Mouse (Mus musculus) thymus, postnatal 0 days (tissue): ENCODE data around the gene Lrrc41. TPM values are rescaled to one million over a fixed set of nuclear protein-coding genes. Genes with fewer than 3 reads are reported as not detected.

Experiments
- DNase-seq: peaks from one replicate; pipeline ENCODE4 v3.0.0-alpha.2; 2015; ENCODE audit warnings: low spot score
- polyA plus RNA-seq: library from polyadenylated mRNA; unstranded; fragments of >200 nt; fragmentation: Nextera tagmentation; extraction: Ambion mirVana; gene quantifications from 2 replicates; pipeline ENCODE4 v1.2.1, GENCODE M21; 2015

Lrrc41 gene
- 41.6 and 42.1 TPM in 2 replicates for polyA plus RNA-seq

- DNase-seq: peak; percentile 96
These were observed at the start of gene Lrrc41, which contains the start of gene Uqcrh for GRCm38 (mm10) chr4:116074861-116075620. Gene Lrrc41, plus strand, starts transcription at chr4:116075269. Gene Uqcrh, minus strand, starts transcription at chr4:116075071.

- no peak for DNase-seq
These were observed 42.2 kb upstream of the Lrrc41 start for GRCm38 (mm10) chr4:116032906-116033305.

GRCm38 (mm10) chr4:116033374-116033773 lies 41.7 kb upstream of the Lrrc41 start:
- DNase-seq: no peak

- DNase-seq: no peak
These were observed 34.6 kb upstream of the Lrrc41 start for GRCm38 (mm10) chr4:116040466-116040865.

DNA sequence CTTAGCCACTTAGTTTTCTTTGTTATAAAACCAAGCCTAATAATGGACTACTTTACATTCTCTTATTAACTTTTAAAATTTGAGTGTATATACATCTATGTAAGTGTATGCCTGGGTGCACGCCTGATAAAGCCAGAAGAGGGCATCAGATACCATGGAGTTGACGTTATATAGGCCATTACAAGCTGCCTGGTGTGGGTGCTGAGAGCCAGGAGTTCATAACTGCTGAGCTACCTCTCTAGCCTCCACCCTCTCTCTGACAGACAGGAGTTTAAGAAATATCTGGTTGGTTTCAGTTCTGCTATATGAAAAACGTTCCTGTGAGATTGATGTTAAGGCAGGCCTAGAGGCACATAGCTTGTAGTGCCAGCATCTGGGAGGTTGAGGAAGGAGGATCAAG lies 32.9 kb upstream of the Lrrc41 start:
- DNase-seq: peak; percentile 12

GRCm38 (mm10) chr4:116046604-116047003 lies 28.5 kb upstream of the Lrrc41 start:
- no peak for DNase-seq

DNA sequence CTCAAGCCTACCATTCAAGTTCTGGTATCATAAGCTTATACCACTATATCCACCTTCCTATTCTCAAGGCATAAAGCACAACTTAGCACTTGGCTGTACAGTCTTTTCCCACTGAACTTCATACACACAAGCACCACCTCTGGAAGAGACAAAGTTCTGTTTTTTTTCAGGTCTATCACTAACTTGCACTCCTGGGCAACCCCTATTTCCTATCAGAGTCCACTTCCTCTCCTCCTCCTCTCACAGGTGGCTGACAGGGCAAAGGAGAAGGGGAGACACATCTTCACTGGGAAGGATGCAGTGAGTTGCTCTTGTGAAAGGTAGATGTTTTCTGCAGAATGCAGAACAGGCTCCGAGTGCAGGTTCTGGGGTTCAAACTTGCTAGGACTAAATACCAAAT lies 27.4 kb upstream of the Lrrc41 start:
- no peak for DNase-seq

- DNase-seq: no peak
These were observed 26.7 kb upstream of the Lrrc41 start for GRCm38 (mm10) chr4:116048130-116048920.

DNA sequence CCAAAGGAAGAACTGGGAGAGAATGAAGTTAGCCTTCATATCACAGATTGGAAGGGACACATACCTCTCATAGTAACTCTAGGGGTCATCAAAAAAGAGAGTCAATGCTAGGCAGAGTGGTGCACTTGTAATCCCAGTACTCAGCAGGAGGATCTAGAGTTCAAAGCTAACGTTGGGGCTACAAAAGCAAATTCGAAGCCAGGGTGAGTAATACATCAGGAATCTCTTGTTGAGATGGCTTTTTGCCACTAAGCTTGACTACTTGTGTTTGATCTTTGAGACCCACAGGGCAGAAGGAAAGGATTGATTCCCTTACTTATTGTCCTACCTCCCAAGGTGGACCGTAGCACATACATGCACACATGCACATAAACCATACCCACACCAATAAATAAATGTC lies 25.9 kb upstream of the Lrrc41 start:
- DNase-seq: no peak

DNA sequence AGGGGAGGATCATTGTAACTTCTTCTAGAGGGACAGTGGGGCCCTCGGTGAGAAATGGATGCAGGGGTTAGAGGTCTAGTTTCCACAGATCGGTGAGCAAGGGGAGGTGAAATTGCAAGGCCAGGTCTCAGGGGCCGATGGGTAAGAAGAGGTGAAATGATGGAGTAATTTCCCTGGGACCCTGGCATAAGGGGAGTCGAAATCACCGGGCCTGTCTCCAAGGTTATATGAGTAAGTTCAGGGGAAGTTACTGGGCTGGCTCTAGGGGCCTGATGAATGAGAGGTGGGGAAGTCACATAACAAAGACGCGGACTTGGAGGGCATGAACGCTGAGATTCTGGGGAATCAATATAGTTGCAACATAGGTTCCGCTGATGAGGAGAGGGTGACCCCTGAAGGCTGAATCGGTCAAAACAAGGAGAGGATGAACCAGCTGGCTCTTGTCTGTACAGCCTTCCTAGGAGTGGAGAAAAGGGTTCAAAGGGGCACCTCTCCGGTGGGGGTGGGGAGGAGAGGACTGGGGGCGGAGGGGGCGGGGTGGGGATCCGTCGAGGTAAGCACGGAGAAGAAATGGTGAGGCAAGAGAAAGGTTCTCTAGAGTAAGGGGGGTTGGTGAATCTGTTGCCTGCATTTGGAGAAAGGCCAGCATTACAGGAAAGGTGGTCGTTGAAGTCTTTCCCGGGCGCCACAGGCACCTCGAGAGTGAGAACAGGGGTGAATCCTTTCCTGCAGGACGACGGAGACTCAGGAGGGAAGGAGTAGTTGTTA lies 22.4 kb upstream of the Lrrc41 start:
- peak; percentile 54 for DNase-seq

DNA sequence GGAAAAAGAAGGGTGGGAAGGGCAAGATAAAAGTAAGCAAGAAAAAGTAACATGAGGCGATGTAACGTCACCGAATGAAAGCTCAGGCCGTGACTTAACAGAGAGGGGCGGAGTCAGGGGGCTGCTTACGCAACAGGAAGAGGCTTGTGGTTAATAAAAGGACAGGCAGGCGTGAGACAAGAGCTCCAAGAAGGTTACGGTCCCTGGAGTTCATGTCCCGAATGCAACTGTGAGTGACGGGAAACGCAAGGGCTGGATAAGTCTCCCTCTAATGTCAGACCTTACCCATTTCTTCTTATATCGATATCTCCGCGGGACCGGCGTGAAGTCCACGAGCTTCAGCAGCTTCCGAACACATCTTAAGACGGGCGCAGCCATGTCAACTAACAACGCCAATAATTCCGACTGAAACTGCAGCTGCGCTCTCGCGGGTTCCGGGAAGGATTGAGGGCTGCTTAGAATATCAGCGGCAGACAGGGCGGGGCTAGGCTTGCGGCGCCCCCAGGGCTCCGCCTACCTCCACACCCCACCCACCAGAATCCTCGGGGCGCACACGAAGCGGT lies 21.6 kb upstream of the Lrrc41 start, which contains the start of gene Nsun4:
Gene Nsun4, minus strand, starts transcription at position 478 of the 563 bp plus-strand sequence.
- peak; percentile 95 for DNase-seq

DNA sequence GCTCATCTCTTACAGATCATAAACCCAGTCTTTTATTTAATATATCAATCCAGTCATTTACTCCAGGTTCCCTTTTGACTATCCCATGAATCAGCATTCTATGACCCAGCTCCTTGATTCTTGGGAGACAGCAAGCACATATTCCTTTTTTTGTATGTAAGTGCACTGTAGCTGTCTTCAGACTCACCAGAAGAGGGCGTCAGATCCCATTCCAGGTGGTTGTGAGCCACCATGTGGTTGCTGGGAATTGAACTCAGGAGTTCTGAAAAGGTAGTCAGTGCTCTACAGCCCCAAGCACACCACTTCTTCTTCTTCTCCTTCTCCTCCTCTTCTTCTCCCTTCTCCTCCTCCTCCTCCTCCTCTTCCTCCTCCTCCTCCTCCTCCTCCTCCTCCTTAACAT lies 17.5 kb upstream of the Lrrc41 start:
- no peak for DNase-seq

- no peak for DNase-seq
These were observed 15.9 kb upstream of the Lrrc41 start for GRCm38 (mm10) chr4:116059012-116059726.

DNA sequence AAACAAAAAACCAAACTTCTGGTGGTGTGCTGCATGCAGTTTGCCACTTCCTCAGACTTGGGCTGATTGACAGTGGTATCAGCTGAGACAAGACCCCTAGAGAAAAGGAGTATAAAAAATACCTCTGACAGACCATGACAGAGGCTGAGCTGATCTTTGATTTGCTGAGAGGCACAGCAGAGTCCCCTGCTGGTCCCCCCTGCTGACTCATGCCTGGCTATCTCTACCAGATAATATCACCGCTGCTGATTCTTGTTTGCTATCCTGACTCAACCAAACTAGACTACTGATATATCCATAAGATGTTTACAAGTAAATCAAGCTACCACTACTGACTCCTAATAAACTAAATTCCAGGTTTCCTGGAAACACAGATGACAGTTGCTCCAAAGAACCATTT lies 11.2 kb upstream of the Lrrc41 start:
- DNase-seq: no peak

DNA sequence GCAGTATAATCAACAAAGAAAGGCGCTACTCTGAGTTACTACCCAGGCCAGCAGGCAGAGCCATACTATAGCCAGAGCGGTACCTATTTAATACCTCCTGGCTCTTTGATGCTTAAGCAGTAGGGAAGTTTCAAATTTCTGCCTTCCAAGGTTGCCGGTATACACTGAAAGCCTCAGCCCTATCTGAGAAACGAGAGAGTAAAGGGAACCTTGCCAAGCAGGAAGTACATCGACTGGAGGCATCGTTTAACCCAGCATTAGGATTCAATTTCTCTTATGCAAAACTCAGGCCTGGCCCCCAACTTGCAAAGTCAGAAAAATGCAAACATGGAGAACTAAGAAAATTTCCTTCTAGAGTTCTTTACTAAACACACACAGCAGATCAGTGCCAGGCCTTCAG lies 5.0 kb upstream of the Lrrc41 start:
- no peak for DNase-seq

GRCm38 (mm10) chr4:116073146-116073545 lies 1.9 kb upstream of the Lrrc41 start:
- peak; percentile 43 for DNase-seq

- DNase-seq: peak; percentile 39
These were observed 859 bp upstream of the Lrrc41 start for GRCm38 (mm10) chr4:116074145-116074675.

- DNase-seq: peak; percentile 63
These were observed 731 bp downstream of the Lrrc41 start for GRCm38 (mm10) chr4:116075631-116076368.

- peak; percentile 16 for DNase-seq
These were observed 1.5 kb downstream of the Lrrc41 start for GRCm38 (mm10) chr4:116076369-116077231.
